Mouse (Mus musculus) kidney, adult 8-10 months (tissue): ENCODE data around the gene Pald1.

ENCODE experiments used
- DNase-seq, 2 experiments: peaks; one replicate each; pipeline ENCODE4 v3.0.0; 2022

Gene Pald1

GRCm38 (mm10) chr10:61324717-61325116 is 58.6 kb downstream of the Pald1 start:
- no peak for DNase-seq

GRCm38 (mm10) chr10:61318527-61318926 is 64.8 kb downstream of the Pald1 start:
- no peak for DNase-seq

GRCm38 (mm10) chr10:61315324-61315880 is 67.9 kb downstream of the Pald1 start:
- DNase-seq = no peak

- no peak for DNase-seq
Measured at GRCm38 (mm10) chr10:61313750-61314149, 69.6 kb downstream of the Pald1 start.

- DNase-seq = no peak
Measured at GRCm38 (mm10) chr10:61312754-61313153, 70.6 kb downstream of the Pald1 start.

GRCm38 (mm10) chr10:61312159-61312558 is 71.2 kb downstream of the Pald1 start:
- DNase-seq = no peak

GRCm38 (mm10) chr10:61308706-61309320 is 74.5 kb downstream of the Pald1 start:
- DNase-seq = no peak

- DNase-seq = no peak
Measured at GRCm38 (mm10) chr10:61305928-61306590, 77.3 kb downstream of the Pald1 start.

GRCm38 (mm10) chr10:61304046-61304445 is 79.3 kb downstream of the Pald1 start:
- no peak for DNase-seq

- peak in 1 of 2 experiments; percentile 18 for DNase-seq
Measured at GRCm38 (mm10) chr10:61300996-61301395, 82.3 kb downstream of the Pald1 start.

GRCm38 (mm10) chr10:61297477-61297876 is 85.9 kb downstream of the Pald1 start, which contains the start of gene Prf1:
TSS of gene Prf1 (plus strand) at chr10:61297833.
- DNase-seq = no peak

- DNase-seq = no peak
Measured at GRCm38 (mm10) chr10:61296713-61297445, 86.5 kb downstream of the Pald1 start.

- DNase-seq = no peak
Measured at GRCm38 (mm10) chr10:61294242-61294641, 89.1 kb downstream of the Pald1 start.

- DNase-seq = no peak
Measured at GRCm38 (mm10) chr10:61290479-61290878, 92.9 kb downstream of the Pald1 start.

GRCm38 (mm10) chr10:61290016-61290415 is 93.3 kb downstream of the Pald1 start:
- no peak for DNase-seq

- no peak for DNase-seq
Measured at GRCm38 (mm10) chr10:61286246-61286645, 97.1 kb downstream of the Pald1 start.

- DNase-seq = peak; percentile 26 to 43
Measured at GRCm38 (mm10) chr10:61285271-61285670, 98.1 kb downstream of the Pald1 start.

- no peak for DNase-seq
Measured at GRCm38 (mm10) chr10:61284309-61284708, 99.0 kb downstream of the Pald1 start.

GRCm38 (mm10) chr10:61281115-61281514 is 102.2 kb downstream of the Pald1 start:
- DNase-seq = no peak

GRCm38 (mm10) chr10:61277918-61278674 is 105.2 kb downstream of the Pald1 start:
- DNase-seq = peak; percentile 43 to 68

GRCm38 (mm10) chr10:61277051-61277450 is 106.3 kb downstream of the Pald1 start:
- DNase-seq = no peak

GRCm38 (mm10) chr10:61275669-61276110 is 107.6 kb downstream of the Pald1 start:
- peak in 1 of 2 experiments; percentile 41 for DNase-seq

GRCm38 (mm10) chr10:61274532-61274931 is 108.8 kb downstream of the Pald1 start:
- no peak for DNase-seq
